Mouse (Mus musculus): ENCODE data around the gene Rchy1. TPM values are rescaled to one million over a fixed set of nuclear protein-coding genes. Genes with fewer than 3 reads are reported as not detected.

Gene Rchy1
- polyA plus RNA-seq (2015; fragmentation: Nextera tagmentation; extraction: Ambion mirVana) = 36.9 and 39.0 TPM in 2 replicates

DNA sequence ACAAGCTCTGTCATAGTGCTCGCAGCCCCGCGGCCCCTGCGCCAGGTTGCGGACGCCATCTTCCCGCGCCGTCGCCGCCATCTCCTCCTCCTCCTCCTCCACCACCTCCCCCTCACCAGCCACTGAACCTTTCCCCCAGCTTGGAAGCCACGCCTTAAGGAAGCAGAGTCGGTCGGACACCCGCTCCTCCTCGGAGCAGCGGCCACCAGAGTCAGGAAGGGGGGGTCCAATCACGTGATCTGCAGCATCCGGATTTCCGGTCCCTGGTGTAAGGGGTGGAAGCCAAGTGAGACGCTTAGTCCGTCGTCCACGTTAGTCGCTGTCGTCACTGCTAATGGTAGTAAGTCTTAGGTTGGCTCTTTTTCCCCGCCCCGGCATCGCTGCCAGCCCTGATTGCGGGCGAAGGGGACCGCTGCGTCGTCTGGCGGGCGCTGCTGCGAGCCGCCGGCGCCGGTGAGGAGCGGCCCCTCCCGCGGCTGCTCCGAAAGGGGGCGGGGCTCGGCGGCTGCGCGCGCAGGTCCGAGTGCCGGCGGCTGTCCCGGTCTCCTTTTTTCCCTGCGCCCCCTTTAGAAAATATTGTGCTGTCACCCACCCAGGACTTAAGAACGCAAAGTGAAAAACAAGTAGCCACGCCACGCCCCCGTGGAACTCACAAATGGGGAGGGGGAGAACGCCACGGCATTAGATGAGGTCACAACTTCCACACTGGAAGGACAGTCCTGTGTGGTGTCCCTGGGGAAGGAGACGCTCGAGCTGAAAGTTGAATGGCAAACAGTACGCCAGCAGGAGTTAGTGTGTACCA lies at the start of gene Rchy1:
TSS of gene Rchy1 (minus strand) at position 430 of the 802 bp plus-strand sequence.
- peaks cover 42% of the 10 kb centered on the region for H3K4me1 ChIP-seq (replicated peaks)
- peak; percentile 92 for DNase-seq
- peak within 1 kb of the TSS; percentile 83 for H3K4me3 ChIP-seq (replicated peaks)
- peak; percentile 90 for ATAC-seq (ENCODE audit: low read depth)
- peak within 1 kb of the TSS; percentile 96 for H3K27ac ChIP-seq
- H3K9ac ChIP-seq = peak within 1 kb of the TSS; percentile 90
- H3K4me2 ChIP-seq = peak within 1 kb of the TSS; percentile 81
- H3K36me3 ChIP-seq = peaks cover 11% of the 10 kb centered on the region
- no peaks in the 10 kb centered on the region for H3K27me3 ChIP-seq
- under 1% methylated on average over 65 of the region's 65 CpGs for WGBS (ENCODE audit: insufficient replicate concordance)
- H3K9me3 ChIP-seq (replicated peaks) = no peaks in the 10 kb centered on the region

DNA sequence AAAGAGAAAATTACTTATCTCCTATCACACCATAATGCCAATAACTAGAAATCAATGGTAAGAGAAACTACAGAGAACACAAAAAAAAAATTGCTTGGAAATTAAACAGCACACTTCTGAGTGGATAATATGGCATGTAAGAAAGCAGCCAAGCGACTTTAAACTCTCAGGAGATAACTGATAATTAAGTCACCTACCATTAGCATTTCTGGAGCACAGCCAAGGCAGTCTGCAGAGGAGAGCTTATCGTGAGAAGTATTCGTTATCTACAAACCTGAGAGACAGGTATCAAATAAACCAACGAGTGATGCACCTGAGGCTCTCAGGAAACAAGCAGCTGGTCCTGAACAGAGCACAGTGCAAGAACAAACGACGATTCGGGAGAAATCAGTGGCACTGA lies 48.9 kb upstream of the Rchy1 start:
- no peaks in the 10 kb centered on the region for H3K36me3 ChIP-seq
- ATAC-seq (ENCODE audit: low read depth) (no peak), DNase-seq (no peak)
- no peak overlapping the region for H3K4me2 ChIP-seq
- H3K9me3 ChIP-seq (replicated peaks) = no peaks in the 10 kb centered on the region
- peaks cover 4% of the 10 kb centered on the region; the same call in 1 of the 2 replicates for H3K4me1 ChIP-seq (replicated peaks)
- no peak overlapping the region for H3K4me3 ChIP-seq (replicated peaks)
- no peak overlapping the region for H3K9ac ChIP-seq
- H3K27me3 ChIP-seq = no peaks in the 10 kb centered on the region
- 50% methylated on average over 7 of the region's 7 CpGs for WGBS (ENCODE audit: insufficient replicate concordance)
- H3K27ac ChIP-seq = no peak overlapping the region

DNA sequence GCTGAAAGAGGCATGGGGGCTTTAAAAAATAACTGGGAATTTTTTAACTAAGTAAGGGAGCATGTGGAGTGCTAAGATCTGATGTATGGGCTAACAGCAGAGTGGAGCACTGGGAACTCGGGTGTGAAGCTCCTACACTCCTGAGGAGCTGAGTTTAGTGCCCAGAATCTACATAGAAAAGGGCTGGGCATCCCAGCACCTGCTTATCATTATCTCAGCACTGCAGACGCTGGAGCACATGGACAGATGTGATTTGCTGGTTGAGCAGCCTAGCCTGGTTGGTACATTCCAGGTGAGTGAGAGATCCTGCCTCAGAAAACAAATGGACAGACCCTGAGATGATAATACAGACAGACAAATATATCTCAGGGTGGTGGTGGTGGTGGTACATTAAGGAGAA lies 47.0 kb upstream of the Rchy1 start:
- no peaks in the 10 kb centered on the region for H3K9me3 ChIP-seq (replicated peaks)
- H3K4me1 ChIP-seq (replicated peaks) = peaks cover 4% of the 10 kb centered on the region; the same call in 1 of the 2 replicates
- ATAC-seq (ENCODE audit: low read depth) = peak; percentile 55
- no peaks in the 10 kb centered on the region for H3K36me3 ChIP-seq
- H3K27ac ChIP-seq = no peak overlapping the region
- H3K4me3 ChIP-seq (replicated peaks) = no peak overlapping the region
- H3K27me3 ChIP-seq = no peaks in the 10 kb centered on the region
- no peak overlapping the region for H3K9ac ChIP-seq
- WGBS (ENCODE audit: insufficient replicate concordance) = 16% methylated on average over 2 of the region's 2 CpGs
- no peak for DNase-seq
- H3K4me2 ChIP-seq = no peak overlapping the region

DNA sequence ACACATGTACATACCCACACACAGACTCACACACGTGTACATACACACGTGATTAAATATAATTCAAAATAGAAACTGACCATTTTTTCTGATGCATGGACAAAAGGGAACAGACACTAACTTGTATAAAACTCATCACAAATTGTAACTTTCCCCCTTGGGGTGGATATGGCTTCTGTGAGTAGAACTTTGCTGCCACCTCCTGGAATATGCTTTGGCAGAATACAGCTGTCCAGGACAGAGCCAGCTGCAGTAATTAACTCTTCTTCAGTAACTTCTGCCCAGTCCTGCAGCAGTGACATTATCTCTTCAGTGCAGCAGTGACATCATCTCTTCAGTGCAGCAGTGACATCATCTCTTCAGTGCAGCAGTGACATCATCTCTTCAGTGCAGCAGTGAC lies 40.1 kb upstream of the Rchy1 start:
- no peak for ATAC-seq (ENCODE audit: low read depth)

DNA sequence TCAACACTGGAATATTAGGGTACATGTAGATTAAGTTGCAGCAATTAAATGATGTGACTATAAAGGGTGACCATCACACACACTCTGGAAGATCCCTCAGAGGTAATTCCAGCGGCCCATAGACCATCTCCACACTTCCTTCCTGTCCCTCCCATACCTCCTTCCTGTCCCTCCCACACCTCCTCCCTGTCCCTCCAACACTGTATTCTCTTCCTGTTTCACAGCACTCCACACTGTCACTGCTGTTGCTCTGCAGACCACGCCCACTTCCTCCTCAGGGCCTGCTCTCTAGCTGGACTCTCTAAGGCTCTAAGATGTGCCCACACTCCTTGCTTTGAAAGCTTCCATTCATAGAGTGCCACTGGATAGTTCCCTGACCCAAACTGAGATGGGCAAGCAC lies 37.9 kb upstream of the Rchy1 start:
- Histone ChIP-seq H3K4me2 (no peak overlapping the region), H3K4me1 (replicated peaks) (no peaks in the 10 kb centered on the region), H3K36me3 (no peaks in the 10 kb centered on the region), H3K9me3 (replicated peaks) (peaks cover 4% of the 10 kb centered on the region), H3K4me3 (replicated peaks) (no peak overlapping the region), H3K27ac (no peak overlapping the region), H3K27me3 (no peaks in the 10 kb centered on the region), H3K9ac (no peak overlapping the region)
- 16% methylated on average over 2 of the region's 2 CpGs for WGBS (ENCODE audit: insufficient replicate concordance)
- peak; percentile 48; the same call in 1 of the 2 replicates for ATAC-seq (ENCODE audit: low read depth)
- DNase-seq = no peak

More for the DNA sequence above, 40.1 kb upstream of the Rchy1 start:
- no peak for DNase-seq
- Histone ChIP-seq H3K27me3 (no peaks in the 10 kb centered on the region), H3K4me3 (replicated peaks) (no peak overlapping the region), H3K36me3 (no peaks in the 10 kb centered on the region), H3K4me2 (no peak overlapping the region), H3K27ac (no peak overlapping the region), H3K9me3 (replicated peaks) (peaks cover 4% of the 10 kb centered on the region), H3K4me1 (replicated peaks) (no peaks in the 10 kb centered on the region), H3K9ac (no peak overlapping the region)
- WGBS (ENCODE audit: insufficient replicate concordance) = 48% methylated on average over 2 of the region's 2 CpGs

DNA sequence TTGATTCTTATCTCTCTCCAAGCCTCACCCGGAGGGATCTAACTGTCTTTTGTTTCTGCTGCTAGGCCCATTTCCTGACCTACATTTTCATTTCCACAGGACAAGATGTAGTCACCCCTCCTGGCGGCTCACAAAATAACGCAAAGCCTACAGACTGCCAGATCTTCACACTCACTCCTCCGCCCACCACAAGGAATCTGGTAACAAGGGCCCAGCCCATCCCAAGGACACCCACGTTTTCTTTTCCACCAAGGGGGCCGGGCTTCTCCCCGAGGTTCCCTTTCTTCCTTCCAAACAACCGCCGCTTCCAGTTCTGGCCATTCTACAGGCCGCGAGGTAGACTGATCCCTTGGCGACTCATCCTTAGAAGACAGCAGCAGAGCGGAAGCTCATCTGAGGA lies 31.7 kb upstream of the Rchy1 start:
- ATAC-seq (ENCODE audit: low read depth) = no peak
- peaks cover 4% of the 10 kb centered on the region for H3K9me3 ChIP-seq (replicated peaks)
- DNase-seq = no peak
- H3K9ac ChIP-seq = no peak overlapping the region
- no peaks in the 10 kb centered on the region for H3K27me3 ChIP-seq
- no peaks in the 10 kb centered on the region for H3K36me3 ChIP-seq
- H3K4me1 ChIP-seq (replicated peaks) = no peaks in the 10 kb centered on the region
- H3K27ac ChIP-seq = no peak overlapping the region
- WGBS (ENCODE audit: insufficient replicate concordance) = 66% methylated on average over 13 of the region's 13 CpGs
- no peak overlapping the region for H3K4me2 ChIP-seq
- H3K4me3 ChIP-seq (replicated peaks) = no peak overlapping the region

DNA sequence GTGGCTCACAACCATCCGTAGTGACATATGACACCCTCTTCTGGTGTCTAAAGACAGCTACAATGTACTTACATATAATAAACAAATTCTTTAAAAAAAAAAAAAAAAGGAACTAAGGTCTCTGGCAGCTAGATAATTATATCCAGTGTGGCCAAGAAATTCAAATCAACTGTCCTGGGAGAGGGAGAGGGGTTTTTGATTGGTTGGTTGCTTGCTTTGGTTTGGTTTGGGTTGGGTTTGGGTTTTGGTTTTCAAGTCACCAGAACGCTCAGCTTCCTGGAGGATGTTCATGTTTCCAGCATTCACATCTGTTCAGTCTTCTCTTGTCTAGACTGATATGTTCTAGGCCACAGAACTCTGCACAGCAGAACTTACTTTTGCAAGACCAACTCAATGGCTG lies 30.2 kb upstream of the Rchy1 start:
- no peaks in the 10 kb centered on the region for H3K36me3 ChIP-seq
- H3K4me2 ChIP-seq = no peak overlapping the region
- H3K4me3 ChIP-seq (replicated peaks) = no peak overlapping the region
- no peak overlapping the region for H3K9ac ChIP-seq
- DNase-seq (no peak), ATAC-seq (ENCODE audit: low read depth) (no peak)
- H3K27ac ChIP-seq = no peak overlapping the region
- H3K4me1 ChIP-seq (replicated peaks) = no peaks in the 10 kb centered on the region
- no peaks in the 10 kb centered on the region for H3K27me3 ChIP-seq
- WGBS (ENCODE audit: insufficient replicate concordance) = 65% methylated on average over 2 of the region's 2 CpGs
- no peaks in the 10 kb centered on the region for H3K9me3 ChIP-seq (replicated peaks)

DNA sequence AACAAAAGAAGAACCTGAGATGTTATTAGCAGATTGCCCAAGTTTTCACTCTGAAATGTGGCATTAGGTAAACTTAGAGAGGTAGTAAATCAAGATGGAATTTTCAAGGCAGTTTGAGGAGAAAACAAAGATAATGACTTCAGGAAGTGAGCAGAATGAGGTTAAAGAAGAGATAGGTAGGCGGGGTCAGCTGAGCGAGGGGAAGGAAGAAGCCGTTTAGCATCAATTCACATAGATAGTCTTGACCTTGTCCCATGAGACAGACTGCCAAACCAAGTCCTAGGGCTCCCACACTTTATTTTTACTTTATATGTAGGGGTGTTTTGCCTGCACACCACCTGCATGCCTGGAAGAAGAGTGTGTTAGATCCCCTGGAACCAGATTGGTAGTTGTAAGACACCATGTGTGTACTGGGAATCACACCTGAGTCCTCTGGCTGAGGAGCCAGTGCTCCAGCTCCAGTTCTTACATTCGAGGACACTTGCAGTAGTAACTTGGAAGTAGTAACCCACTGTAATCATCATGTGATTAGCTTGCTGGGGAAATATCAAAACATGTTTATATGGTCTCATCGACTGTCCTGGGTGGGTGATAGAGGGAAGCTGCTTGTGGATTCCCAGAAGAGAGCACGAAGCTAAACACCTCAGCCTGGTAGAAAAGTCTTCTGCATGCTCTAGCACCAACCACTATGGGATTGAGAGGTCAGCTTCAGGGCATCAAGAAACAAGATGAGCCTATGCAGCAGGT lies 28.5 kb upstream of the Rchy1 start:
- no peaks in the 10 kb centered on the region for H3K27me3 ChIP-seq
- H3K4me1 ChIP-seq (replicated peaks) = no peaks in the 10 kb centered on the region
- 46% methylated on average over 6 of the region's 6 CpGs for WGBS (ENCODE audit: insufficient replicate concordance)
- no peak overlapping the region for H3K4me2 ChIP-seq
- no peaks in the 10 kb centered on the region for H3K36me3 ChIP-seq
- ATAC-seq (ENCODE audit: low read depth) (no peak), DNase-seq (no peak)
- H3K27ac ChIP-seq = no peak overlapping the region
- no peak overlapping the region for H3K9ac ChIP-seq
- no peak overlapping the region for H3K4me3 ChIP-seq (replicated peaks)
- no peaks in the 10 kb centered on the region for H3K9me3 ChIP-seq (replicated peaks)

DNA sequence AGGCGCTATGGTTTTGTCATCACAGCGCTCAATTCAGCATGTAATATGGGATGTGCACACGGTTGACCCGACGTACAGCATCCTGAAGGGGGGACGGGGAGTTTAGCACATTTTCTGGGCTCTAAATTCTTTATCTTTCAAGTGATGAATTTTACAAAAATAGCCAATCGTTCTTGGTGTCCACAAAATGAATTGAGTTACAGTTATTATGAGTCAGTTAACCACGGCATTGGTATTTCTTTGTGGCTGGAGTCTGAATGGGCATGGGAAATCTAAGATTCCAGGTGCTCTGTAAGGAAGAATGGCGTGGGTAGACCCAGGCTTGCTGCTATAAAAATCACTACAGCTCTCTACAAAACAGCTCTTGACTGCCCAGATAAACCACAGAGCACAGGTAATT lies 26.4 kb upstream of the Rchy1 start:
- Histone ChIP-seq H3K4me3 (replicated peaks) (no peak overlapping the region), H3K9ac (no peak overlapping the region), H3K9me3 (replicated peaks) (no peaks in the 10 kb centered on the region), H3K4me2 (no peak overlapping the region), H3K36me3 (no peaks in the 10 kb centered on the region), H3K27me3 (no peaks in the 10 kb centered on the region), H3K4me1 (replicated peaks) (no peaks in the 10 kb centered on the region), H3K27ac (no peak overlapping the region)
- 73% methylated on average over 9 of the region's 9 CpGs for WGBS (ENCODE audit: insufficient replicate concordance)
- ATAC-seq (ENCODE audit: low read depth) = no peak
- no peak for DNase-seq

DNA sequence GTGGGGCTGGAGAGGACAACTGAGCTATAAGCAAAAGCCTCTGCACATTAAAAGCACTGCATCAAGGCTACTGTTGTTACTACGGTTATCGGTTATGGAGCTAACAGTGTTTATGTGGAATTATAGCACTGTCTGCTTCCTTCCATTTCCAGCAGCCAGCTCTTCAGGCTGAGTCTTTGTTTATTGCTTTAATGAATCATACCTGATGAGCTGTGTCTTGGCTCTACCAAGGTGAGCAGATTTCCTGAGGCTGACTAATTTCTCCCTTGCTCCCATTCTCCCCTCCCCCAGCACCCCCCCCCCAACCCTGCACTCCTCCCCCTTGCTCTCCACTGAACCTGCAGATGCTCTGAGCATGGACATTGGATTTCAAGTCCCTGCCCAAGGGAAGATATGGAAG lies 24.9 kb upstream of the Rchy1 start:
- H3K27me3 ChIP-seq = no peaks in the 10 kb centered on the region
- no peaks in the 10 kb centered on the region for H3K4me1 ChIP-seq (replicated peaks)
- H3K9ac ChIP-seq = no peak overlapping the region
- ATAC-seq (ENCODE audit: low read depth) (no peak), DNase-seq (no peak)
- no peaks in the 10 kb centered on the region for H3K9me3 ChIP-seq (replicated peaks)
- H3K4me3 ChIP-seq (replicated peaks) = no peak overlapping the region
- WGBS (ENCODE audit: insufficient replicate concordance) = 81% methylated on average over 2 of the region's 2 CpGs
- no peaks in the 10 kb centered on the region for H3K36me3 ChIP-seq
- H3K4me2 ChIP-seq = no peak overlapping the region
- H3K27ac ChIP-seq = no peak overlapping the region

DNA sequence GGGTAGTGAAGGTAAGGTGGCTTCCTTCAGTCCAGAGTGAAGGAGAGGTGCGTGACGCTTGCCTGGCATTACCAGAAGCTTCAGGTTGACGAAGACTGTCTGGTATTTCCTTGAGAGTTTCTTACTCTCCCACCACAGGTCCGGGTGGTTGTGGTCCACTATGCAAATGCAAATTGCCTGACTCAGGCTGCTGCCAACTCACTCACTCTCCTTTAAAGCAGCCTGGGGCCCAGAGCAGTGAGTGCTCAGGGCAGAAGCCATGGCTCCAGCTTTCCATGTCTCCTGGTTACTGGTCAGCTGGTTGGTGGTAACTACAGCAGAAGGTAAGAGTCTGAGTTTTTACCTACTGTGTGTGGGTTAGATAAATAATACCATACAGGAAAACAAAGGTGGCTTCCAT lies 24.4 kb upstream of the Rchy1 start, which contains the start of gene Odaph:
TSS of gene Odaph (plus strand) at position 240 of the 400 bp plus-strand sequence.
- no peak for ATAC-seq (ENCODE audit: low read depth)
- WGBS (ENCODE audit: insufficient replicate concordance) = 63% methylated on average over 4 of the region's 4 CpGs
- DNase-seq = no peak
- Histone ChIP-seq H3K4me2 (no peak within 1 kb of the TSS), H3K27ac (no peak within 1 kb of the TSS), H3K36me3 (no peaks in the 10 kb centered on the region), H3K27me3 (no peaks in the 10 kb centered on the region), H3K9ac (no peak within 1 kb of the TSS), H3K9me3 (replicated peaks) (no peaks in the 10 kb centered on the region), H3K4me1 (replicated peaks) (no peaks in the 10 kb centered on the region), H3K4me3 (replicated peaks) (no peak within 1 kb of the TSS)
